Mouse (Mus musculus): ENCODE data around the gene Rarb. TPM values are rescaled to one million over a fixed set of nuclear protein-coding genes. Genes with fewer than 3 reads are reported as not detected.
A peak's percentile ranks its signal among the peaks of the same experiment; 100 is the strongest.

Rarb gene
- total and polyA plus RNA-seq, 3 experiments: 0.04 TPM; not detected in 2

DNA sequence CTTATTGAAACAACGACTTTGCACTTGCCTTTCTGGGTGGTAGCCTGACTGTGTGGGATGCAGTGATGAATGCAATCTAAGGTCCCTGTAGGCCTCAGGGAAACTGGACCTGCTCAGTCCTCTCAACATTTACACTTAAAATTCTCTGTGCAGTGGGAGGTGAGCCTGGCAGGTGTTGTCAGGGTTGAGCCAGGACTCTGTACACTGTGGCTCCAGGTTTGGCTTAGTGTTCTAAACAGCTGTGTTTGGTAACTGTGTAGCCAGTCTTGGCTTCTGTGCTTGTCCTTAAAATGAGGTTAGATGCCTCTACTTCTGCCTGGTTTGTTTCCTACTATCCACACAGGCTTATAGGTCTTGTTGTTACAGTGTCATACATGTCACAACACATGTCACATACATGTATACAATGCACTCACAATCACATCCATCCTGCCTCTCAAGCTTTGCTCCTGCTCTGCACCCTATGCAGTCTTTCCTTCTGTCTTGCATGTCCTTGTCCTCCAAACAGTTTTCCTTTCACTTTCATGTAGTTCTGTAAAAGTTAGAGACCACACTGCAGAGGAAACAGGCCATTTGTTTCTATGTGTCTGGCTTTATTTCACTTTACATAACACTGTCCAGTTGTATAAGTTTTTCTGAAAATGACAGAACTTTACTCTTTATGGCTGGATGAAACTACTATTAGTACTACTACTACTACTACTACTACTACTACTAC, 340.2 kb downstream of the Rarb start:
- Histone ChIP-seq H3K9me3 (replicated peaks; ENCODE audit: low read length) (no peaks in the 10 kb centered on the region), H3K27me3 (replicated peaks) (no peaks in the 10 kb centered on the region), H3K4me1 (ENCODE audit: control insufficient read depth in 1 of 2, insufficient read depth in 2 of 2) (peaks cover 5 to 9% of the 10 kb centered on the region in 2 experiments; a peak in 3 of 4 replicates), H3K4me2 (ENCODE audit: insufficient read depth, low read depth, poor library complexity, severe bottlenecking) (0 out of 2 replicates have a peak overlapping the region, but pooled peaks have one; percentile 22), H3K36me3 (replicated peaks in 1 of 2; ENCODE audit: control insufficient read depth in 1 of 2, insufficient read depth in 1 of 2, low read length in 1 of 2) (no peaks in the 10 kb centered on the region), H3K9ac (ENCODE audit: insufficient read depth, low read depth) (no peak overlapping the region), H3K4me3 (replicated peaks in 1 of 3; ENCODE audit: low read depth in 2 of 3, low read length in 2 of 3, poor library complexity in 1 of 3) (no peak overlapping the region), H3K27ac (ENCODE audit: insufficient read depth, low read depth) (no peak overlapping the region), H3K79me2 (replicated peaks; ENCODE audit: control insufficient read depth, extremely low read depth, insufficient read depth, poor library complexity, severe bottlenecking) (no peaks in the 10 kb centered on the region)
- DNase-seq (ENCODE audit: extremely low read depth): no peak
- dilution Hi-C loops (cut with MboI; ENCODE audit: extremely low pct_ligation_motif_present, extremely low pct_unique_long_range_greater_than_20kb, low sequenced_read_pairs) (no loop called here), in situ Hi-C loops (cut with MboI; ENCODE audit: low pct_ligation_motif_present, low pct_unique_long_range_greater_than_20kb, low sequenced_read_pairs) (no loop called here)
- TF ChIP-seq JUND (conservative IDR thresholded peaks at IDR 0.05; ENCODE audit: low read depth, low read length) (no peak), POLR2AphosphoS2 (IDR thresholded peaks at IDR 0.05; ENCODE audit: low read depth, low read length) (no peak), CTCF (conservative IDR thresholded peaks at IDR 0.05 in 1 of 2, IDR thresholded peaks at IDR 0.05 in 1 of 2; ENCODE audit: low read depth in 2 of 2, low read length in 2 of 2) (no peak), BHLHE40 (IDR thresholded peaks at IDR 0.05; ENCODE audit: low read depth, low read length) (no peak)

DNA sequence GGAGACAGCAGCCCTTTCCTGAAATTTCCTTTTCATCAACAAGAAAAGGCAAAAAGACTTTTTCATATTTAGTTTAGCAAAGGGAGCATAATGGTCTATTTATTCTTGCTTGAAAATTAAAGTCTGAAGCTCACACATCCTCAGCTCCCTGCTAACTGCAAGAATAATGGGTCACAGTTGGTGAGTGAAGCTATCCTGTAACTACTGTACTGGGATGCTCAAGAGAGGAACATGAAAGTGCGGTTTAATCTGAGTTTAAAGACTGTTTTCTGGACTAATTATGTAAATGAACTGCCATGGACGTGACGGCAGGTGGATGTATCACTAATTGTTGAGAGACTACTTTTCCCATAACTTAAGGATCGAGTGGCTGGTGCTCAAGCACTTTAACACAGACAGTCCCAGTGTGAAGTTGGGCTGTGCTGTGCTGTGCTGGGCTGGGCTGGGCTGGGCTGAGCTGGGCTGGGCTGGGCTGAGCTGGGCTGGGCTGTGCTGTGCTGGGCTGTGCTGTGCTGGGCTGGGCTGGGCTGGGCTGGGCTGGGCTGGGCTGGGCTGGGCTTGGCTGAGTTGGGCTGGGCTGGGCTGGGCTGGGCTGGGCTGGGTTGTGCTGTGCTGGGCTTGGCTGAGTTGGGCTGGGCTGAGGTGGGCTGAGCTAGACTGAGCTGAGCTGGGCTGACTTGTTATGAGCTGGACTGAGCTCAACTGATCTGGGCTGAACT, 370.5 kb downstream of the Rarb start:
- Histone ChIP-seq H3K9ac (ENCODE audit: insufficient read depth, low read depth) (no peak overlapping the region), H3K79me2 (replicated peaks; ENCODE audit: control insufficient read depth, extremely low read depth, insufficient read depth, poor library complexity, severe bottlenecking) (no peaks in the 10 kb centered on the region), H3K27me3 (replicated peaks) (no peaks in the 10 kb centered on the region), H3K4me2 (ENCODE audit: insufficient read depth, low read depth, poor library complexity, severe bottlenecking) (peak overlapping the region; percentile 72), H3K4me3 (replicated peaks in 1 of 3; ENCODE audit: low read depth in 2 of 3, low read length in 2 of 3, poor library complexity in 1 of 3) (no peak overlapping the region), H3K9me3 (replicated peaks; ENCODE audit: low read length) (no peaks in the 10 kb centered on the region), H3K27ac (ENCODE audit: insufficient read depth, low read depth) (no peak overlapping the region), H3K4me1 (ENCODE audit: control insufficient read depth in 1 of 2, insufficient read depth in 2 of 2) (peaks cover 2 to 18% of the 10 kb centered on the region in 2 experiments; a peak in 3 of 4 replicates), H3K36me3 (replicated peaks in 1 of 2; ENCODE audit: control insufficient read depth in 1 of 2, insufficient read depth in 1 of 2, low read length in 1 of 2) (no peaks in the 10 kb centered on the region)
- DNase-seq (ENCODE audit: extremely low read depth): no peak
- no peak for TF ChIP-seq GABPA (IDR thresholded peaks at IDR 0.05; ENCODE audit: insufficient replicate concordance, low read depth, low read length)
- no peak for TF ChIP-seq ETS1 (conservative IDR thresholded peaks at IDR 0.05; ENCODE audit: low read depth, low read length)
- no peak for TF ChIP-seq TBP (conservative IDR thresholded peaks at IDR 0.05; ENCODE audit: low read depth, low read length)
- TF ChIP-seq HCFC1 (IDR thresholded peaks at IDR 0.05; ENCODE audit: low read depth, low read length): no peak
- no peak for TF ChIP-seq TCF12 (IDR thresholded peaks at IDR 0.05; ENCODE audit: low read depth, low read length)
- no peak for TF ChIP-seq MAFK (IDR thresholded peaks at IDR 0.05; ENCODE audit: insufficient replicate concordance, low read length)
- TF ChIP-seq ZMIZ1 (IDR thresholded peaks at IDR 0.05; ENCODE audit: low read depth, low read length): no peak
- no peak for TF ChIP-seq IRF4 (IDR thresholded peaks at IDR 0.05; ENCODE audit: low read depth, low read length)
- in situ Hi-C loops (cut with MboI; ENCODE audit: low pct_ligation_motif_present, low pct_unique_long_range_greater_than_20kb, low sequenced_read_pairs): no loop called here
- dilution Hi-C loops (cut with MboI; ENCODE audit: extremely low pct_ligation_motif_present, extremely low pct_unique_long_range_greater_than_20kb, low sequenced_read_pairs): no loop called here

Data from CH12.LX (cell line).